Mouse (Mus musculus) macrophage (primary cell): ENCODE data around the gene Klk9. TPM values are rescaled to one million over a fixed set of nuclear protein-coding genes. Genes with fewer than 3 reads are reported as not detected.

Source experiments
- H3K27ac ChIP-seq: fragments of 350-480 bp; formaldehyde crosslinking; 2 replicates; pipeline ENCODE4 v1.9.0; 2021
- H3K36me3 ChIP-seq: fragments of 350-480 bp; formaldehyde crosslinking; 2 replicates; pipeline ENCODE4 v1.9.0; 2021; ENCODE audit errors: inconsistent target
- H3K4me3 ChIP-seq: fragments of 350-480 bp; formaldehyde crosslinking; 2 replicates; pipeline ENCODE4 v1.9.0; 2021; ENCODE audit errors: inconsistent target
- H3K79me2 ChIP-seq: fragments of 350-480 bp; formaldehyde crosslinking; 2 replicates; pipeline ENCODE4 v1.9.0; 2021; ENCODE audit errors: inconsistent target
- WGBS: methylation state at CpG from one replicate; pipeline ENCODE4 v1.1.7; 2026; ENCODE audit warnings: inconsistent platforms; ENCODE audit not compliant: missing documents; 5-methylcytosine and 5-hydroxymethylcytosine counted together
- polyA plus RNA-seq: library from polyadenylated mRNA; stranded (reverse); fragments of 250-400 nt; gene quantifications from 3 replicates; pipeline ENCODE4 v1.2.4, GENCODE M21; 2018; ENCODE audit warnings: inconsistent platforms

Gene Klk9
- polyA plus RNA-seq, 1 experiment from 2014 or later, result not detected

- Histone ChIP-seq H3K36me3 (no peaks in the 10 kb centered on the region), H3K27ac (no peak within 1 kb of the TSS), H3K4me3 (no peak within 1 kb of the TSS), H3K79me2 (no peaks in the 10 kb centered on the region)
- WGBS, result 88% methylated on average over 9 of the region's 10 CpGs
Measured at GRCm38 (mm10) chr7:43824199-43824598, 32.5 kb downstream of the Klk9 start, which contains the start of gene Klk6. Gene Klk6, plus strand, starts transcription at chr7:43824499.

DNA sequence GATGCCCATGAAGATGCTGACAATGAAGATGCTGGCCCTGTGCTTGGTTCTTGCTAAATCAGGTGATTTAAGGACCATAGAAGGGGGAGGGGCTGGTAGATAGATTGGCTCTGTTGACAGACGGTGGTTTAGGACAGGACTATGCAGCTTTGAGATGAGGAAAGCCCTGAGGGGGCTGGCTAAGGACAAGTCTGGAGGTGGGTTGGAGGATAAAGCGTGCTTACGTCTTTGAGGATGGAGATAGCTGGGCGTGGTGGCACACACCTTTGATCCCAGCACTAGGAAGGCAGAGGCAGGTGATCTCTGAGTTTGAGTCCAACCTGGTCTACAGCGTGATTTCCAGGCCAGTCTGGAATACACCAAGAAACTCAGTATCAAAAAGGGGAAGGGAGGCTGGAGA, 34.4 kb downstream of the Klk9 start:
- Histone ChIP-seq H3K4me3 (no peak overlapping the region), H3K79me2 (no peaks in the 10 kb centered on the region), H3K27ac (no peak overlapping the region), H3K36me3 (no peaks in the 10 kb centered on the region)
- 81% methylated on average over 5 of the region's 5 CpGs for WGBS

DNA sequence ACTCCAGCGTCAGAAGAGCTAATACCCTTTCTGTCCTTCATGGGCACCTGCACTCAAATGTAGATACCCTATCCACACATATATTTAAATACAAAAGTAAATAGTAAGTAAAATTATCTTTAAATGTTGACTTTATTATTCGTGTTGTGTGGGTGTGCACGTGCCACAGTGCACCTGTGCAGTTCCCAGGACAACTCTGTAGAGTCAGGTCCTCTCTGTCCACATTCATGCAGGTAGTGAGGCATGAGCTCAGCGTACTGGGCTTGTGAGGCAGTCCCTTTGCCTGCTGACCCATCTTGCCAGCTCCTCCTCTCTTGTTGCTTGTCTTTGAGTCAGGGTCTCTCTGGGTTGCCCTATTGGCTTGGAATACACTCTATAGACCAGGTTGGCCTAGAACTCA, 36.0 kb downstream of the Klk9 start:
- Histone ChIP-seq H3K4me3 (no peak overlapping the region), H3K27ac (no peak overlapping the region), H3K79me2 (no peaks in the 10 kb centered on the region), H3K36me3 (no peaks in the 10 kb centered on the region)
- 91% methylated on average over 4 of the region's 4 CpGs for WGBS

GRCm38 (mm10) chr7:43829006-43829405, 37.3 kb downstream of the Klk9 start:
- no peak overlapping the region for H3K27ac ChIP-seq
- 93% methylated on average over 8 of the region's 8 CpGs for WGBS
- no peaks in the 10 kb centered on the region for H3K36me3 ChIP-seq
- H3K4me3 ChIP-seq, result no peak overlapping the region
- no peaks in the 10 kb centered on the region for H3K79me2 ChIP-seq

DNA sequence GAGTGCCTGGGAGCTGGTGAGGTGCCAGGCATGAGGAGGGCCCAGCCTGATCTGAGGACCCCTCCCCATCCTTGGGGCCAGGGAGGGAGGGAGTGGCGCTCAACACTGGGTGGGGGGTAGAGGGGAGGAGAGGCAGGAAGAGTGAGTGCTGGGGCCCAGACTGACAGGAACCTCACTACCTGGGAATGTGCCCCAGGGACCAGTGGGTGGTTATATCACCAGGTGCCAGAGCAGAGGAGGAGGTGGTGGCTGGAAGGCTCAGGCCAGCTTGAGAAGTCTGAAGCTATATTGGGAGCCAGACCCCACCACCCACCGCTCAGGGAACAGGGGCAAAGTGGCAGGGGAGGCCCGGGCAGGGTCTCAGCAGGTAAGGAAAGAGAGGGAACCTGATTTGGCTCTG, 50.0 kb downstream of the Klk9 start, which contains the start of gene Klk5:
TSS of gene Klk5 (plus strand) at position 271 of the 400 bp plus-strand sequence.
- WGBS, result 51% methylated on average over 3 of the region's 3 CpGs
- Histone ChIP-seq H3K79me2 (no peaks in the 10 kb centered on the region), H3K4me3 (no peak within 1 kb of the TSS), H3K36me3 (no peaks in the 10 kb centered on the region), H3K27ac (no peak within 1 kb of the TSS)

DNA sequence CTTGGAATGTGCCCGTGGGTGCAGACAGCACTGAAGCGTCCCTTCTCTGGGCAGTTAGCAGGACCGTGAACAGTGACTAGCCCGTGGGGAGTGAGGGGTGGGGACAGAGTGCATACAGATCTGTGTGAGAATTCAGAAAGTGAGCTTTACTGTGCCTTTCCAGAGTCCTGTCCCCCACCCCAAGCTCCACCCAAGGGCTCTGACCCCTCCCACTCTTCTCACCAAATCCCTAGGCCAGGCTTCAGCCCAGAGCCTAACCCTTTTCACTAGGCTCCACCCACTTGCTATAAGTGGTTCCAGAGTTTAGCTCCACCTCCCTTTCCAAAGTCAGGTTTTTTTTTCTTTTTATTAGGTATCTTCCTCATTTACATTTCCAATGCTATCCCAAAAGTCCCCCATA, 52.1 kb downstream of the Klk9 start:
- no peak overlapping the region for H3K27ac ChIP-seq
- H3K36me3 ChIP-seq, result no peaks in the 10 kb centered on the region
- no peak overlapping the region for H3K4me3 ChIP-seq
- no peaks in the 10 kb centered on the region for H3K79me2 ChIP-seq
- 89% methylated on average over 4 of the region's 4 CpGs for WGBS

Other genes with a start within 250 kb of the Klk9 start
- 13.2 to 32.1 TPM (median 13.4 TPM) in 3 replicates for gene Cd33, start 247.5 kb upstream of the Klk9 start, polyA plus RNA-seq
- gene Zfp658, start 229.6 kb upstream of the Klk9 start, polyA plus RNA-seq, result 1.5 to 2.7 TPM (median 2.5 TPM) in 3 replicates
- gene Zfp719, start 212.3 kb upstream of the Klk9 start, polyA plus RNA-seq, result 1.9 to 2.7 TPM (median 2.5 TPM) in 3 replicates
- gene Zfp819, start 184.7 kb upstream of the Klk9 start, polyA plus RNA-seq, result not detected in 3 replicates
- not detected in 3 replicates for gene Ceacam18, start 157.2 kb upstream of the Klk9 start, polyA plus RNA-seq
- gene Siglece, start 131.7 kb upstream of the Klk9 start, polyA plus RNA-seq, result 0.73 to 2.4 TPM (median 0.83 TPM) in 3 replicates
- gene Ctu1, start 119.9 kb upstream of the Klk9 start, polyA plus RNA-seq, result 2.6 to 6.7 TPM (median 4.7 TPM) in 3 replicates
- gene Klk14, start 101.5 kb upstream of the Klk9 start, polyA plus RNA-seq, result not detected in 3 replicates
- gene Klk13, start 79.3 kb upstream of the Klk9 start, polyA plus RNA-seq, result not detected in 3 replicates
- gene Klk12, start 23.0 kb upstream of the Klk9 start, polyA plus RNA-seq, result not detected in 3 replicates
- not detected in 3 replicates for gene Klk11, start 17.3 kb upstream of the Klk9 start, polyA plus RNA-seq
- gene Klk10, start 10.9 kb upstream of the Klk9 start, polyA plus RNA-seq, result not detected in 3 replicates
- gene Klk8, start 5.7 kb downstream of the Klk9 start, polyA plus RNA-seq, result not detected in 3 replicates
- gene Klk7, start 19.4 kb downstream of the Klk9 start, polyA plus RNA-seq, result not detected in 3 replicates
- not detected in 3 replicates for gene Klk6, start 32.6 kb downstream of the Klk9 start, polyA plus RNA-seq
- gene Klk5, start 50.1 kb downstream of the Klk9 start, polyA plus RNA-seq, result not detected in 3 replicates
- not detected in 3 replicates for gene Klk4, start 89.3 kb downstream of the Klk9 start, polyA plus RNA-seq
- not detected in 3 replicates for gene Klk15, start 141.8 kb downstream of the Klk9 start, polyA plus RNA-seq
- not detected in 3 replicates for gene Klk1b8, start 158.8 kb downstream of the Klk9 start, polyA plus RNA-seq
- gene Klk1b1, start 174.9 kb downstream of the Klk9 start, polyA plus RNA-seq, result 0.91 to 5.8 TPM (median 2.6 TPM) in 3 replicates
- 0.40 TPM in 1 of 3 replicates, not detected in the others for gene Klk1b9, start 184.2 kb downstream of the Klk9 start, polyA plus RNA-seq
- gene Klk1b11, start 204.0 kb downstream of the Klk9 start, polyA plus RNA-seq, result 8.0 to 74.1 TPM (median 17.4 TPM) in 3 replicates
- not detected in 3 replicates for gene Klk1b26, start 220.3 kb downstream of the Klk9 start, polyA plus RNA-seq